Mouse (Mus musculus): ENCODE data around the gene Hao2.

GRCm38 (mm10) chr3:98893057-98893772 is at the start of gene Hao2:
- TF ChIP-seq CTCF (IDR thresholded peaks at IDR 0.05; ENCODE audit: control insufficient read depth, insufficient read depth, low read length) (no peak), POLR2A (IDR thresholded peaks at IDR 0.05; ENCODE audit: borderline replicate concordance, control insufficient read depth, low read depth, low read length) (no peak)

All from bone marrow, adult 2 months (tissue).